Mouse (Mus musculus): Measurements from ENCODE around the gene Klk1b4.
"Not testable (repeated sequence)": the region's sequence is repeated elsewhere in the genome, so short reads cannot be mapped to it uniquely, and the experiment has no call there.

DNA sequence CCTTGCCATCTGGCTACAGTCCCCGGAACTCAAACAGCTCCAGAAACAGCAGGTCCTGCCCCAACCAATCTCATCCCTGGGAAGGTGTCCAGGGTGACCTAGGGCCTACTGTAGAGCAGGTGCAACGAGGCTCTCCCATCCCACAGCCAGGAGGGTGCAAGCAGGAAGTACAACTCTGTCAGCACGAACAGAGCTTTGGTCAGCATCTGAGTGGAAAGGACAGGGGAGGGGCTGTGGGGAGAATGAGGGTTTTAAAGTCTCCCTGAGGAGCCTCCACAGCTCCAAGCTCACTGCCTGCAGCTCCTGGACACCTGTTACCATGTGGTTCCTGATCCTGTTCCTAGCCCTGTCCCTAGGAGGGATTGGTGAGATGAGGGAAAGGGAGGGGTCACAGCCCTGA lies at the start of gene Klk1b4:
- TF ChIP-seq CTCF, EP300 (IDR thresholded peaks at IDR 0.05; ENCODE audit: low read depth): not testable (repeated sequence)
